Mouse (Mus musculus) MEL (cell line): ENCODE measurements around the gene Acox2. TPM values are rescaled to one million over a fixed set of nuclear protein-coding genes. Genes with fewer than 3 reads are reported as not detected.
A peak's percentile ranks its signal among the peaks of the same experiment; 100 is the strongest.

Experiments
- DNase-seq: peaks from one replicate; pipeline ENCODE4 v3.0.0; 2011; ENCODE audit warnings: low read depth, low spot score
- H3K27ac ChIP-seq: 2 replicates; pipeline ENCODE4 v1.5.1; 2012; ENCODE audit warnings: low read depth, mild to moderate bottlenecking, control low read depth, low read length, moderate library complexity; ENCODE audit not compliant: control insufficient read depth
- H3K27me3 ChIP-seq, 2 experiments: fragments of 150-350 bp in 1 of 2; sonication (generic) in 1 of 2; 2 replicates each; pipeline ENCODE4 v1.6.1; 2012; ENCODE audit warnings: low read length in 2 of 2, mild to moderate bottlenecking in 2 of 2, improper control_type of control experiment in 1 of 2, moderate library complexity in 1 of 2; ENCODE audit not compliant: insufficient read depth in 2 of 2, control insufficient read depth in 1 of 2
- H3K36me3 ChIP-seq, 2 experiments: 2 replicates each; pipeline ENCODE4 v1.6.1; 2012 to 2014; ENCODE audit warnings: low read length in 2 of 2, improper control_type of control experiment in 1 of 2, inconsistent platforms in 1 of 2, mild to moderate bottlenecking in 1 of 2; ENCODE audit not compliant: insufficient read depth in 2 of 2, control insufficient read depth in 1 of 2
- H3K4me1 ChIP-seq, 2 experiments: fragments of 150-350 bp in 1 of 2; sonication (generic) in 1 of 2; 2 replicates each; pipeline ENCODE4 v1.6.1; 2012; ENCODE audit warnings: low read length in 2 of 2, improper control_type of control experiment in 1 of 2, mild to moderate bottlenecking in 1 of 2; ENCODE audit not compliant: insufficient read depth in 2 of 2, control insufficient read depth in 1 of 2
- H3K4me3 ChIP-seq, 2 experiments: fragments of 150-350 bp in 1 of 2; sonication (generic) in 1 of 2; 2 replicates each; pipeline ENCODE4 v1.5.1; 2012; ENCODE audit warnings: low read depth in 2 of 2, low read length in 2 of 2, mild to moderate bottlenecking in 2 of 2, moderate library complexity in 2 of 2, control low read depth in 1 of 2, improper control_type of control experiment in 1 of 2; ENCODE audit not compliant: control insufficient read depth in 1 of 2, insufficient read depth in 1 of 2
- H3K79me2 ChIP-seq: 2 replicates; pipeline ENCODE4 v1.6.1; 2012; ENCODE audit warnings: mild to moderate bottlenecking, low read length, moderate library complexity; ENCODE audit not compliant: control insufficient read depth, poor library complexity, insufficient read depth
- H3K9ac ChIP-seq: 2 replicates; pipeline ENCODE4 v1.6.1; 2012; ENCODE audit warnings: low read depth, mild to moderate bottlenecking, control low read depth, low read length, moderate library complexity; ENCODE audit not compliant: control insufficient read depth, poor library complexity, severe bottlenecking
- H3K9me3 ChIP-seq: fragments of 150-350 bp; sonication (generic); replicated peaks from 2 replicates; pipeline ENCODE4 v1.6.1; 2012; ENCODE audit warnings: mild to moderate bottlenecking, low read length, improper control_type of control experiment, moderate library complexity; ENCODE audit not compliant: insufficient read depth
- CHD2 ChIP-seq: IDR thresholded peaks from 2 replicates; pipeline ENCODE4 v1.6.1; 2011; ENCODE audit warnings: low read length, improper control_type of control experiment
- CTCF ChIP-seq, 3 experiments: IDR thresholded peaks in 2 of 3; conservative IDR thresholded peaks in 1 of 3; 2 replicates each; pipeline ENCODE4 v1.5.1; 2011 to 2012; ENCODE audit warnings: low read length in 3 of 3, low read depth in 2 of 3, mild to moderate bottlenecking in 2 of 3, improper control_type of control experiment in 1 of 3, inconsistent platforms in 1 of 3, mixed read lengths in 1 of 3, moderate library complexity in 1 of 3; ENCODE audit not compliant: control insufficient read depth in 1 of 3, insufficient read depth in 1 of 3, poor library complexity in 1 of 3, severe bottlenecking in 1 of 3
- E2F4 ChIP-seq: IDR thresholded peaks from 2 replicates; pipeline ENCODE4 v1.6.1; 2011; ENCODE audit warnings: low read depth, low read length, improper control_type of control experiment, borderline replicate concordance
- ETS1 ChIP-seq: IDR thresholded peaks from 2 replicates; pipeline ENCODE4 v1.6.1; 2012; ENCODE audit warnings: low read depth, mild to moderate bottlenecking, inconsistent platforms, low read length, improper control_type of control experiment, moderate library complexity
- HCFC1 ChIP-seq: IDR thresholded peaks from 2 replicates; pipeline ENCODE4 v1.6.1; 2012; ENCODE audit warnings: low read depth, mild to moderate bottlenecking, inconsistent platforms, low read length, improper control_type of control experiment, moderate library complexity
- MAX ChIP-seq: IDR thresholded peaks from 2 replicates; pipeline ENCODE4 v1.6.1; 2011; ENCODE audit warnings: low read length, improper control_type of control experiment
- NELFE ChIP-seq: IDR thresholded peaks from 2 replicates; pipeline ENCODE4 v1.6.1; 2011; ENCODE audit warnings: low read depth, low read length, improper control_type of control experiment
- NRF1 ChIP-seq: IDR thresholded peaks from 2 replicates; pipeline ENCODE4 v1.6.1; 2014; ENCODE audit warnings: low read depth, mild to moderate bottlenecking, inconsistent platforms, low read length, improper control_type of control experiment, moderate library complexity; ENCODE audit not compliant: poor library complexity, insufficient read depth, severe bottlenecking
- POLR2A ChIP-seq, 2 experiments: IDR thresholded peaks; 2 replicates each; pipeline ENCODE4 v1.6.1; 2011 to 2012; ENCODE audit warnings: low read length in 2 of 2, mild to moderate bottlenecking in 2 of 2, control low read depth in 1 of 2, improper control_type of control experiment in 1 of 2, low read depth in 1 of 2, moderate library complexity in 1 of 2; ENCODE audit not compliant: control insufficient read depth in 1 of 2, insufficient read depth in 1 of 2, poor library complexity in 1 of 2
- POLR2AphosphoS5 ChIP-seq: IDR thresholded peaks from 2 replicates; pipeline ENCODE4 v1.6.1; 2012; ENCODE audit warnings: low read depth, borderline replicate concordance, mild to moderate bottlenecking, inconsistent platforms, low read length, moderate library complexity, mixed read lengths
- RAD21 ChIP-seq: IDR thresholded peaks from 2 replicates; pipeline ENCODE4 v1.6.1; 2011; ENCODE audit warnings: mild to moderate bottlenecking, low read depth, low read length, improper control_type of control experiment
- SMC3 ChIP-seq: IDR thresholded peaks from 2 replicates; pipeline ENCODE4 v1.6.1; 2011; ENCODE audit warnings: low read depth, low read length, improper control_type of control experiment
- TBP ChIP-seq: IDR thresholded peaks from 2 replicates; pipeline ENCODE4 v1.8.0; 2011; ENCODE audit warnings: low read depth, low read length, improper control_type of control experiment
- TCF12 ChIP-seq: IDR thresholded peaks from 2 replicates; pipeline ENCODE4 v1.6.1; 2014; ENCODE audit warnings: low read depth, mild to moderate bottlenecking, inconsistent platforms, low read length, improper control_type of control experiment, moderate library complexity
- ZKSCAN1 ChIP-seq: IDR thresholded peaks from 2 replicates; pipeline ENCODE4 v1.6.1; 2012; ENCODE audit warnings: low read depth, mild to moderate bottlenecking, inconsistent platforms, low read length, improper control_type of control experiment, moderate library complexity
- ZMIZ1 ChIP-seq: IDR thresholded peaks from 2 replicates; pipeline ENCODE4 v1.6.1; 2012; ENCODE audit warnings: low read depth, mild to moderate bottlenecking, inconsistent platforms, low read length, improper control_type of control experiment, moderate library complexity
- polyA plus RNA-seq, 2 experiments: library from polyadenylated mRNA; stranded (reverse) in 1 of 2; unstranded in 1 of 2; fragments of >175 nt in 1 of 2; fragments of >200 nt in 1 of 2; gene quantifications; 2 replicates each; pipeline versions ENCODE4 v1.2.1 to v1.2.4; 2012; ENCODE audit warnings: low replicate concordance in 2 of 2, low read depth in 1 of 2; ENCODE audit not compliant: insufficient read length in 2 of 2, insufficient read depth in 1 of 2, missing spikeins in 1 of 2
- total RNA-seq: library from RNA; depleted of rRNA; stranded (reverse); fragments of 300-350 nt; gene quantifications from 2 replicates; pipeline ENCODE4 v1.2.3, GENCODE M21; 2012

Gene Acox2
- total and polyA plus RNA-seq, 3 experiments, result 0.43 TPM; not detected in 2

- no peak overlapping the region for H3K27ac ChIP-seq
- peak; percentile 50 for DNase-seq
Measured at GRCm38 (mm10) chr14:8183330-8183729, 75.8 kb downstream of the Acox2 start.

DNA sequence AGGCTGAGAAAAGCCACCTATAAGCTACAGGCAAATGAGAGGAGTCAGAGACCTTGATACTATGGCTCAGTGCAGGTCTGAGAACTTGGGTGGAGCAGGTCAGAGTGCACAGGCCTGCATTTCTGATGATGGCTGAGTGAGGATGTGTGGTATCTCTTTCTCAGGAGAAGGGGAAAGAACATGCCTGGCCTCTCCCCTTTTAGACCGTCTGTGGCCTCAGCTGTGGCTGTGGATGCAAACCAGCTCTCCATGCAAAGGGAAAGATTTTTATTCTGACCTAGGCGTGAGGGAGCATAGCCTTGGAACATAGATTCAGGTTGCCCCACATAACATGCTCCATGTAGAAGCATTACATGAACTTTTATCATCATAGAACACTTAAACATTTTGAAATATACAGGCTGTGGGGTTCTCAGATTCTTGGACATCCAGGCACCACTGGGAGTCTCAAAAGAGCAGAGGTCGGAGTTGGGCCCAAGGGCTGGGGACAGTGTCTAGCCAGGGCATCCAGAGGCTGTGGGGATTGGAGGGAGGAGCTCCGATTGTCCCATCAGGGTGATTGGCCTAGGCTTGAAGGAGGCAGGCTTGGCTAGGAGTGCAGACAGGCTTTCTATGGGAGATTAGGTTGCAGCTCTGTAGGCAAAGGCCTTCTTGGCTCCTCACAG lies 78.7 kb downstream of the Acox2 start:
- H3K36me3 ChIP-seq, result no peaks in the 10 kb centered on the region
- H3K9ac ChIP-seq, result no peak overlapping the region
- TF ChIP-seq ZKSCAN1, result no peak
- no peak for TF ChIP-seq HCFC1
- no peak for TF ChIP-seq CTCF (IDR thresholded peaks at IDR 0.05 in 2 of 3, conservative IDR thresholded peaks at IDR 0.05 in 1 of 3; ENCODE audit: control insufficient read depth in 1 of 3, insufficient read depth in 1 of 3, low read depth in 2 of 3, low read length in 3 of 3, poor library complexity in 1 of 3, severe bottlenecking in 1 of 3)
- no peak for TF ChIP-seq ZMIZ1
- no peak for TF ChIP-seq TCF12
- TF ChIP-seq NRF1, result no peak
- TF ChIP-seq NELFE, result no peak
- TF ChIP-seq POLR2AphosphoS5, result no peak
- TF ChIP-seq, all 39 proteins: peak for 0
- no peak for DNase-seq
- no peak overlapping the region for H3K4me3 ChIP-seq
- H3K27ac ChIP-seq, result no peak overlapping the region
- no peaks in the 10 kb centered on the region for H3K4me1 ChIP-seq
- no peaks in the 10 kb centered on the region for H3K9me3 ChIP-seq
- peaks cover 0 to 2% of the 10 kb centered on the region in 2 experiments for H3K27me3 ChIP-seq
- no peaks in the 10 kb centered on the region for H3K79me2 ChIP-seq

More at GRCm38 (mm10) chr14:8183330-8183729, 75.8 kb downstream of the Acox2 start:
- H3K27me3 ChIP-seq, result peaks cover 0 to 2% of the 10 kb centered on the region in 2 experiments; a peak in 3 of 4 replicates
- H3K4me1 ChIP-seq, result no peaks in the 10 kb centered on the region
- no peak overlapping the region for H3K9ac ChIP-seq
- no peak for TF ChIP-seq E2F4
- peak; percentile 57 to 65 (median 61) for TF ChIP-seq CTCF (IDR thresholded peaks at IDR 0.05 in 2 of 3, conservative IDR thresholded peaks at IDR 0.05 in 1 of 3; ENCODE audit: control insufficient read depth in 1 of 3, insufficient read depth in 1 of 3, low read depth in 2 of 3, low read length in 3 of 3, poor library complexity in 1 of 3, severe bottlenecking in 1 of 3)
- peak; percentile 42 for TF ChIP-seq RAD21
- peak; percentile 33 for TF ChIP-seq SMC3
- no peaks in the 10 kb centered on the region for H3K79me2 ChIP-seq
- H3K9me3 ChIP-seq, result no peaks in the 10 kb centered on the region
- H3K4me3 ChIP-seq, result no peak overlapping the region
- no peaks in the 10 kb centered on the region for H3K36me3 ChIP-seq

DNA sequence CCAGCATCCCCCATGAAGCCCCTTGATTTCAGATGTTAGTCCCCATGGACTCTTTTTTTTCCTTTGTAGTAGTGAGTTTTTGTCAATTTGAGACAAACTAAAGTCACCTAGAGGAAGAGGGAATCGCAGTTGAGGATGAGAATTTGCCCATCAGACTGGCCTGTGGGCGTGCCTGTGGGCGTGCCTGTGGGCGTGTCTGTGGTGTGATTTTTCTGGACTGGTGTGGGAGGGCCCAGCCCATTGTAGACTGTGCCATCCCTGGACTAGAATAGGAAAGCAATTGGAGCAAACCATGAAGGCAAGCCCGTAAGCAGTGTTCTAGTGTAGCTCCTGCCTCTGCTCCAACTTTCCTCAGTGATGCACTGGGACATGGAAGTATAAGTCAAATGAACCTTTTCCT lies 82.9 kb downstream of the Acox2 start:
- Histone ChIP-seq H3K27ac (no peak overlapping the region), H3K9me3 (no peaks in the 10 kb centered on the region), H3K4me1 (peaks cover 0 to 4% of the 10 kb centered on the region in 2 experiments; a peak in 1 of 4 replicates), H3K4me3 (no peak overlapping the region), H3K9ac (no peak overlapping the region), H3K79me2 (peaks cover 11% of the 10 kb centered on the region), H3K27me3 (peaks cover 0 to 2% of the 10 kb centered on the region in 2 experiments), H3K36me3 (peaks cover 0 to 7% of the 10 kb centered on the region in 2 experiments; a peak in 2 of 4 replicates)
- TF ChIP-seq TCF12, result no peak
- TF ChIP-seq E2F4, result no peak
- no peak for TF ChIP-seq POLR2A (IDR thresholded peaks at IDR 0.05; ENCODE audit: control insufficient read depth in 1 of 2, insufficient read depth in 1 of 2, low read depth in 1 of 2, low read length in 2 of 2, poor library complexity in 1 of 2)
- TF ChIP-seq NELFE, result no peak
- no peak for TF ChIP-seq POLR2AphosphoS5
- TF ChIP-seq SMC3, result no peak
- no peak for TF ChIP-seq CHD2
- TF ChIP-seq ETS1, result no peak
- TF ChIP-seq TBP, result no peak
- no peak for TF ChIP-seq MAX
- peak; percentile 18 for DNase-seq
